Mouse (Mus musculus) limb, embryonic 14.5 days (tissue): ENCODE measurements around the gene Ifi47. TPM values are rescaled to one million over a fixed set of nuclear protein-coding genes. Genes with fewer than 3 reads are reported as not detected.

Experiments
- ATAC-seq: fragments of 200-750 bp; cut with Nextera tagmentation; 2 replicates; pipeline ENCODE4 v1.8.0; 2017; ENCODE audit warnings: low read depth, moderate number of reproducible peaks, moderate TSS enrichment; ENCODE audit not compliant: low FRiP score
- DNase-seq: peaks from one replicate; pipeline ENCODE4 v3.0.0-alpha.2; 2015; ENCODE audit warnings: low spot score
- H3K27ac ChIP-seq: fragments of 300-500 bp; sonication (generic); replicated peaks from 2 replicates; pipeline ENCODE4 v1.5.1; 2014; ENCODE audit warnings: low read depth, mild to moderate bottlenecking, low read length, moderate library complexity, mixed read lengths
- H3K27me3 ChIP-seq: fragments of 300-500 bp; sonication (generic); 2 replicates; pipeline ENCODE4 v1.6.1; 2014; ENCODE audit warnings: low read length, mixed read lengths; ENCODE audit not compliant: control insufficient read depth, insufficient read depth
- H3K36me3 ChIP-seq: fragments of 300-500 bp; sonication (generic); 2 replicates; pipeline ENCODE4 v1.6.1; 2014; ENCODE audit warnings: mild to moderate bottlenecking, low read length, moderate library complexity, mixed read lengths; ENCODE audit not compliant: control insufficient read depth, insufficient read depth
- H3K4me1 ChIP-seq: fragments of 300-500 bp; sonication (generic); 2 replicates; pipeline ENCODE4 v1.6.1; 2014; ENCODE audit warnings: antibody characterized with exemption, low read length, mixed read lengths; ENCODE audit not compliant: control insufficient read depth, insufficient read depth
- H3K4me2 ChIP-seq: fragments of 300-500 bp; sonication (generic); replicated peaks from 2 replicates; pipeline ENCODE4 v1.6.1; 2014; ENCODE audit warnings: low read depth, mild to moderate bottlenecking, low read length, moderate library complexity; ENCODE audit not compliant: severe bottlenecking
- H3K4me3 ChIP-seq: fragments of 300-500 bp; sonication (generic); replicated peaks from 2 replicates; pipeline ENCODE4 v1.5.1; 2014; ENCODE audit warnings: low read length
- H3K9ac ChIP-seq: fragments of 300-500 bp; sonication (generic); 2 replicates; pipeline ENCODE4 v1.6.1; 2014; ENCODE audit warnings: mild to moderate bottlenecking, low read depth, low read length, moderate library complexity; ENCODE audit not compliant: severe bottlenecking
- H3K9me3 ChIP-seq: fragments of 300-500 bp; sonication (generic); 2 replicates; pipeline ENCODE4 v1.6.1; 2016; ENCODE audit warnings: low read length; ENCODE audit not compliant: control insufficient read depth
- POLR2A ChIP-seq: fragments of 200-500 bp; IDR thresholded peaks from 2 replicates; pipeline ENCODE4 v1.8.0; 2012; ENCODE audit warnings: inconsistent platforms, mild to moderate bottlenecking, moderate library complexity, borderline replicate concordance; ENCODE audit not compliant: insufficient read depth, insufficient read length; ENCODE audit errors: extremely low read depth
- WGBS: fragments of 180-500 bp; shearing (Covaris S2); extraction: QIAGEN DNeasy Blood & Tissue Kit; methylation state at CpG from one replicate; pipeline ENCODE4 v1.1.7; 2014; 5-methylcytosine and 5-hydroxymethylcytosine counted together
- polyA plus RNA-seq, 2 experiments: library from polyadenylated mRNA; depleted of rRNA in 1 of 2; stranded (reverse) in 1 of 2; unstranded in 1 of 2; fragments of >200 nt; fragmentation: Nextera tagmentation in 1 of 2; extraction: Ambion mirVana in 1 of 2; gene quantifications; 2 replicates each; pipeline versions ENCODE4 v1.2.1 to v1.2.3; 2012 to 2014

The Ifi47 gene
- polyA plus RNA-seq, 2 experiments, result 0.72 to 1.0 TPM

DNA sequence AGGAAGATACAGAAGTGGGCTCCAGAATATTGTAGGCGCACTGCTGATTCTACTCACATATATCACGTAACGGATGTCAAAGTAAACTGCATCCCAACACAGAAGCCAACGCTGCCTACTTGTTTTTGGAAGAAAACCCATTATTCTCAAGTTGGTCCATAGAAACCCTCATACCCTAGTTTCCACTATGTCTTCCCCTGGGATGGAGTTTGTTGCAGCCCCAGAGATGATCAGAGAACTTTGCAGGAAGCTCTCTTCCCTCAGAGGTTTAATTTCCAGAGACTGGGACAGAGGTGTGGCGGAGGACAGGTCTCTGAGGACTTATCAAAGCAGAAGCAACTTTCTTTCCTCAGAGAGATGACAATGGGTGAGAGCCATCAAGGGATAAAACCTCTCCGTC is 65.6 kb downstream of the Ifi47 start, which contains the start of gene Olfr1395:
Gene Olfr1395 (plus strand): TSS at position 301 of the 400 bp plus-strand sequence.
- Histone ChIP-seq H3K4me2 (no peak within 1 kb of the TSS), H3K36me3 (no peaks in the 10 kb centered on the region), H3K4me3 (no peak within 1 kb of the TSS), H3K27ac (no peak within 1 kb of the TSS), H3K9me3 (no peaks in the 10 kb centered on the region), H3K27me3 (no peaks in the 10 kb centered on the region), H3K4me1 (no peaks in the 10 kb centered on the region), H3K9ac (no peak within 1 kb of the TSS)
- TF ChIP-seq POLR2A, result no peak
- ATAC-seq (no peak), DNase-seq (no peak)
- WGBS, result 87% methylated on average over 6 of the region's 6 CpGs

Other genes with a start within 250 kb of the Ifi47 start
- gene Gm12184, start 249.9 kb upstream of the Ifi47 start, polyA plus RNA-seq (2012; rRNA removed), result 42.1 and 55.1 TPM in 2 replicates
- 7.9 and 14.8 TPM in 2 replicates for gene Gm12184, start 249.9 kb upstream of the Ifi47 start, polyA plus RNA-seq (2014; fragmentation: Nextera tagmentation; extraction: Ambion mirVana)
- 3.7 and 4.1 TPM in 2 replicates for gene Irgm1, start 204.9 kb upstream of the Ifi47 start, polyA plus RNA-seq (2012; rRNA removed)
- 4.5 and 5.5 TPM in 2 replicates for gene Irgm1, start 204.9 kb upstream of the Ifi47 start, polyA plus RNA-seq (2014; fragmentation: Nextera tagmentation; extraction: Ambion mirVana)
- gene Gm5431, start 174.4 kb upstream of the Ifi47 start, polyA plus RNA-seq (2012; rRNA removed), result 0.16 and 0.19 TPM in 2 replicates
- 0.12 and 0.22 TPM in 2 replicates for gene Gm5431, start 174.4 kb upstream of the Ifi47 start, polyA plus RNA-seq (2014; fragmentation: Nextera tagmentation; extraction: Ambion mirVana)
- 0.86 and 0.88 TPM in 2 replicates for gene Psme2b, start 130.4 kb upstream of the Ifi47 start, polyA plus RNA-seq (2012; rRNA removed)
- 2.8 and 3.0 TPM in 2 replicates for gene Psme2b, start 130.4 kb upstream of the Ifi47 start, polyA plus RNA-seq (2014; fragmentation: Nextera tagmentation; extraction: Ambion mirVana)
- 0.05 and 0.06 TPM in 2 replicates for gene Olfr56, start 97.7 kb upstream of the Ifi47 start, polyA plus RNA-seq (2012; rRNA removed)
- gene Olfr56, start 97.7 kb upstream of the Ifi47 start, polyA plus RNA-seq (2014; fragmentation: Nextera tagmentation; extraction: Ambion mirVana), result not detected in 2 replicates
- gene 9930111J21Rik1, start 97.2 kb upstream of the Ifi47 start, polyA plus RNA-seq (2012; rRNA removed), result 0.11 and 0.24 TPM in 2 replicates
- gene 9930111J21Rik1, start 97.2 kb upstream of the Ifi47 start, polyA plus RNA-seq (2014; fragmentation: Nextera tagmentation; extraction: Ambion mirVana), result 0.36 and 0.37 TPM in 2 replicates
- 0.04 TPM in 1 of 2 replicates, not detected in the other for gene Gm12185, start 84.4 kb upstream of the Ifi47 start, polyA plus RNA-seq (2012; rRNA removed)
- gene Gm12185, start 84.4 kb upstream of the Ifi47 start, polyA plus RNA-seq (2014; fragmentation: Nextera tagmentation; extraction: Ambion mirVana), result 0.06 TPM in 1 of 2 replicates, not detected in the other
- gene Tgtp1, start 82.4 kb upstream of the Ifi47 start, polyA plus RNA-seq (2012; rRNA removed), result 0.10 and 0.15 TPM in 2 replicates
- gene Tgtp1, start 82.4 kb upstream of the Ifi47 start, polyA plus RNA-seq (2014; fragmentation: Nextera tagmentation; extraction: Ambion mirVana), result not detected in 2 replicates
- 0.24 and 0.50 TPM in 2 replicates for gene 9930111J21Rik2, start 25.3 kb upstream of the Ifi47 start, polyA plus RNA-seq (2012; rRNA removed)
- 0.12 and 0.64 TPM in 2 replicates for gene 9930111J21Rik2, start 25.3 kb upstream of the Ifi47 start, polyA plus RNA-seq (2014; fragmentation: Nextera tagmentation; extraction: Ambion mirVana)
- gene Tgtp2, start 12.4 kb upstream of the Ifi47 start, polyA plus RNA-seq (2012; rRNA removed), result 0.09 and 0.12 TPM in 2 replicates
- gene Tgtp2, start 12.4 kb upstream of the Ifi47 start, polyA plus RNA-seq (2014; fragmentation: Nextera tagmentation; extraction: Ambion mirVana), result 0.18 and 0.33 TPM in 2 replicates
- 0.10 and 0.14 TPM in 2 replicates for gene Olfr1396, start 38.3 kb downstream of the Ifi47 start, polyA plus RNA-seq (2012; rRNA removed)
- gene Olfr1396, start 38.3 kb downstream of the Ifi47 start, polyA plus RNA-seq (2014; fragmentation: Nextera tagmentation; extraction: Ambion mirVana), result 0.11 TPM in 1 of 2 replicates, not detected in the other
- not detected in 2 replicates for gene Olfr1395, start 65.7 kb downstream of the Ifi47 start, polyA plus RNA-seq (2012; rRNA removed)
- gene Olfr1395, start 65.7 kb downstream of the Ifi47 start, polyA plus RNA-seq (2014; fragmentation: Nextera tagmentation; extraction: Ambion mirVana), result not detected in 2 replicates
- gene Olfr1394, start 77.8 kb downstream of the Ifi47 start, polyA plus RNA-seq (2012; rRNA removed), result not detected in 2 replicates
- not detected in 2 replicates for gene Olfr1394, start 77.8 kb downstream of the Ifi47 start, polyA plus RNA-seq (2014; fragmentation: Nextera tagmentation; extraction: Ambion mirVana)
- 2.0 and 2.2 TPM in 2 replicates for gene Btnl9, start 110.6 kb downstream of the Ifi47 start, polyA plus RNA-seq (2012; rRNA removed)
- 0.58 and 1.7 TPM in 2 replicates for gene Btnl9, start 110.6 kb downstream of the Ifi47 start, polyA plus RNA-seq (2014; fragmentation: Nextera tagmentation; extraction: Ambion mirVana)
- 14.9 and 22.1 TPM in 2 replicates for gene Zfp62, start 126.7 kb downstream of the Ifi47 start, polyA plus RNA-seq (2012; rRNA removed)
- gene Zfp62, start 126.7 kb downstream of the Ifi47 start, polyA plus RNA-seq (2014; fragmentation: Nextera tagmentation; extraction: Ambion mirVana), result 38.0 and 43.1 TPM in 2 replicates
- 83.7 and 117 TPM in 2 replicates for gene Mgat1, start 167.6 kb downstream of the Ifi47 start, polyA plus RNA-seq (2012; rRNA removed)
- gene Mgat1, start 167.6 kb downstream of the Ifi47 start, polyA plus RNA-seq (2014; fragmentation: Nextera tagmentation; extraction: Ambion mirVana), result 64.7 and 68.0 TPM in 2 replicates
- gene Olfr1393, start 201.7 kb downstream of the Ifi47 start, polyA plus RNA-seq (2012; rRNA removed), result 0.09 and 0.26 TPM in 2 replicates
- not detected in 2 replicates for gene Olfr1393, start 201.7 kb downstream of the Ifi47 start, polyA plus RNA-seq (2014; fragmentation: Nextera tagmentation; extraction: Ambion mirVana)
- 0.15 and 0.18 TPM in 2 replicates for gene Olfr1392, start 208.7 kb downstream of the Ifi47 start, polyA plus RNA-seq (2012; rRNA removed)
- 0.06 TPM in 1 of 2 replicates, not detected in the other for gene Olfr1392, start 208.7 kb downstream of the Ifi47 start, polyA plus RNA-seq (2014; fragmentation: Nextera tagmentation; extraction: Ambion mirVana)
- not detected in 2 replicates for gene Olfr10, start 228.2 kb downstream of the Ifi47 start, polyA plus RNA-seq (2012; rRNA removed)
- not detected in 2 replicates for gene Olfr10, start 228.2 kb downstream of the Ifi47 start, polyA plus RNA-seq (2014; fragmentation: Nextera tagmentation; extraction: Ambion mirVana)
- gene Olfr1391, start 246.2 kb downstream of the Ifi47 start, polyA plus RNA-seq (2012; rRNA removed), result not detected in 2 replicates
- gene Olfr1391, start 246.2 kb downstream of the Ifi47 start, polyA plus RNA-seq (2014; fragmentation: Nextera tagmentation; extraction: Ambion mirVana), result not detected in 2 replicates